Mouse (Mus musculus): ENCODE results near the gene Vmn2r23. TPM values are rescaled to one million over a fixed set of nuclear protein-coding genes. Genes with fewer than 3 reads are reported as not detected.
"Not testable (repeated sequence)": the region's sequence is repeated elsewhere in the genome, so short reads cannot be mapped to it uniquely, and the experiment has no call there.

Vmn2r23 gene
- not detected in 2 replicates for polyA plus RNA-seq (2011; ENCODE audit: insufficient read length, low read depth, missing spikeins)

GRCm38 (mm10) chr6:123702370-123702769 lies at the start of gene Vmn2r23:
TSS of gene Vmn2r23 (plus strand) at chr6:123702670.
- H3K4me3 ChIP-seq (ENCODE audit: insufficient read depth, low read length): no peak within 1 kb of the TSS
- no peak for TF ChIP-seq CTCF (IDR thresholded peaks at IDR 0.05; ENCODE audit: borderline replicate concordance, insufficient read depth, low read length)
- no peak for TF ChIP-seq POLR2A (IDR thresholded peaks at IDR 0.05; ENCODE audit: low read depth, low read length)
- no peak within 1 kb of the TSS for H3K27ac ChIP-seq (ENCODE audit: insufficient read depth, low read length)
- no peaks in the 10 kb centered on the region for H3K4me1 ChIP-seq (ENCODE audit: control insufficient read depth, insufficient read depth, low read length)

- H3K27ac ChIP-seq (ENCODE audit: insufficient read depth, low read length): no peak overlapping the region
- no peak for TF ChIP-seq POLR2A (IDR thresholded peaks at IDR 0.05; ENCODE audit: low read depth, low read length)
- no peak for TF ChIP-seq CTCF (IDR thresholded peaks at IDR 0.05; ENCODE audit: borderline replicate concordance, insufficient read depth, low read length)
Measured at GRCm38 (mm10) chr6:123657040-123657439, 45.4 kb upstream of the Vmn2r23 start.

GRCm38 (mm10) chr6:123696639-123697038 lies 5.8 kb upstream of the Vmn2r23 start:
- not testable (repeated sequence) for H3K4me3 ChIP-seq (ENCODE audit: insufficient read depth, low read length); H3K4me1 ChIP-seq (ENCODE audit: control insufficient read depth, insufficient read depth, low read length); H3K27ac ChIP-seq (ENCODE audit: insufficient read depth, low read length)

More at GRCm38 (mm10) chr6:123657040-123657439, 45.4 kb upstream of the Vmn2r23 start:
- no peaks in the 10 kb centered on the region for H3K4me1 ChIP-seq (ENCODE audit: control insufficient read depth, insufficient read depth, low read length)
- no peak overlapping the region for H3K4me3 ChIP-seq (ENCODE audit: insufficient read depth, low read length)

- H3K27ac ChIP-seq (ENCODE audit: insufficient read depth, low read length): no peak overlapping the region
- no peak overlapping the region for H3K4me3 ChIP-seq (ENCODE audit: insufficient read depth, low read length)
- TF ChIP-seq POLR2A (IDR thresholded peaks at IDR 0.05; ENCODE audit: low read depth, low read length) (no peak), CTCF (IDR thresholded peaks at IDR 0.05; ENCODE audit: borderline replicate concordance, insufficient read depth, low read length) (no peak)
- H3K4me1 ChIP-seq (ENCODE audit: control insufficient read depth, insufficient read depth, low read length): no peaks in the 10 kb centered on the region
Measured at GRCm38 (mm10) chr6:123697213-123697612, 5.3 kb upstream of the Vmn2r23 start.

- Histone ChIP-seq H3K4me1 (ENCODE audit: control insufficient read depth, insufficient read depth, low read length) (no peaks in the 10 kb centered on the region), H3K4me3 (ENCODE audit: insufficient read depth, low read length) (no peak overlapping the region), H3K27ac (ENCODE audit: insufficient read depth, low read length) (no peak overlapping the region)
- no peak for TF ChIP-seq CTCF (IDR thresholded peaks at IDR 0.05; ENCODE audit: borderline replicate concordance, insufficient read depth, low read length)
- no peak for TF ChIP-seq POLR2A (IDR thresholded peaks at IDR 0.05; ENCODE audit: low read depth, low read length)
Measured at GRCm38 (mm10) chr6:123770031-123770430, 67.6 kb downstream of the Vmn2r23 start.

GRCm38 (mm10) chr6:123778579-123778978 lies 76.1 kb downstream of the Vmn2r23 start, which contains the start of gene Vmn2r24:
TSS of gene Vmn2r24 (plus strand) at chr6:123778879.
- TF ChIP-seq POLR2A (IDR thresholded peaks at IDR 0.05; ENCODE audit: low read depth, low read length): no peak
- Histone ChIP-seq H3K27ac (ENCODE audit: insufficient read depth, low read length) (no peak within 1 kb of the TSS), H3K4me3 (ENCODE audit: insufficient read depth, low read length) (no peak within 1 kb of the TSS), H3K4me1 (ENCODE audit: control insufficient read depth, insufficient read depth, low read length) (no peaks in the 10 kb centered on the region)

GRCm38 (mm10) chr6:123784857-123785256 lies 82.4 kb downstream of the Vmn2r23 start:
- no peaks in the 10 kb centered on the region for H3K4me1 ChIP-seq (ENCODE audit: control insufficient read depth, insufficient read depth, low read length)
- no peak overlapping the region for H3K4me3 ChIP-seq (ENCODE audit: insufficient read depth, low read length)
- TF ChIP-seq POLR2A (IDR thresholded peaks at IDR 0.05; ENCODE audit: low read depth, low read length): no peak
- no peak for TF ChIP-seq CTCF (IDR thresholded peaks at IDR 0.05; ENCODE audit: borderline replicate concordance, insufficient read depth, low read length)
- H3K27ac ChIP-seq (ENCODE audit: insufficient read depth, low read length): no peak overlapping the region

- Histone ChIP-seq H3K4me3 (ENCODE audit: insufficient read depth, low read length) (no peak overlapping the region), H3K27ac (ENCODE audit: insufficient read depth, low read length) (no peak overlapping the region), H3K4me1 (ENCODE audit: control insufficient read depth, insufficient read depth, low read length) (no peaks in the 10 kb centered on the region)
- TF ChIP-seq POLR2A (IDR thresholded peaks at IDR 0.05; ENCODE audit: low read depth, low read length): no peak
- no peak for TF ChIP-seq CTCF (IDR thresholded peaks at IDR 0.05; ENCODE audit: borderline replicate concordance, insufficient read depth, low read length)
Measured at GRCm38 (mm10) chr6:123793746-123794145, 91.3 kb downstream of the Vmn2r23 start.

Other genes with a start within 250 kb of the Vmn2r23 start
- not detected in 2 replicates for gene Vmn2r21, start 169.3 kb upstream of the Vmn2r23 start, polyA plus RNA-seq (2011; ENCODE audit: insufficient read length, low read depth, missing spikeins)
- not detected in 2 replicates for gene Vmn2r22, start 51.9 kb upstream of the Vmn2r23 start, polyA plus RNA-seq (2011; ENCODE audit: insufficient read length, low read depth, missing spikeins)
- gene Vmn2r24, start 76.2 kb downstream of the Vmn2r23 start, polyA plus RNA-seq (2011; ENCODE audit: insufficient read length, low read depth, missing spikeins): not detected in 2 replicates
- not detected in 2 replicates for gene Vmn2r25, start 150.8 kb downstream of the Vmn2r23 start, polyA plus RNA-seq (2011; ENCODE audit: insufficient read length, low read depth, missing spikeins)